Comparison of ENCODE assay signal across 8 mouse cellular contexts in the genomic region with DNA sequence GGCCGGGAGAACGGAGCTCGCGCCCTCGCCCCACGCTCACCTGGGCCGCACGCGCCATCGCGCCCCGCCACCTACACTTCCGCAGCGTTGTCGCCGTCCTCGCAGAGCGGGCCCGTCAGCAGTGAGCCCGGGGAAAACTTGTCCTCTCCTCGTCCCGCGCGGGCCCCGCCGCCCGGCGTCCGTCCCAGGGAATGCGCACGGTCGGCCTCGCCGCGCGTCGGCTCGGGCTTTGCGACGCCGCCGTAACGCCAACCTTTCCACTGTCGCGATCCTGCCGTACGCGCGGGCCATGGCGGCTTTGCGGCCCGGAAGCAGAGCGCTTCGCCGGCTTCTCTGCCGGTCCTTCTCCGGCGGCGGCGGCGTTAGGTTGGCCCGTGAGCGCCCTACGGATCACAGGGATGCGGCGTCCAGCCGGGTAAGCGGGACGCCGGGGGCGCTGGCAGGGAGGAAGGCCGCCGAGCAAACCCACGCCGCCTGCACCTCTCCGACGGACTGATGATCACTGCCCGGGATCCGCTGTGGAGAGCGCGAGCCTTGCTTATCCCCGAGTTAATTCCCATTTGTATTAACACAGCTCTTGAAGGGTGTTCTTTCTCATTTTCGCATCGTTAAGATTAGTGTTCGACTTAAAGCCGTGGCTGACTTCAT. TPM values are rescaled to one million over a fixed set of nuclear protein-coding genes. Genes with fewer than 3 reads are reported as not detected.
DNase-seq lines count a peak whose midpoint lies in the region; ATAC-seq lines count a peak whose summit lies in the region.

A gene (minus strand): TSS at position 254 of the 648 bp plus-strand sequence.
A gene (plus strand): TSS at position 258 of the 648 bp plus-strand sequence.

- peak within 1 kb of the TSS; percentile 98 for H3K9ac ChIP-seq in intestine, embryonic 15.5 days
- H3K9ac ChIP-seq in midbrain, embryonic 11.5 days (ENCODE audit: low read length) = peak within 1 kb of the TSS; percentile 94

- peaks cover 11% of the 10 kb centered on the region; the same call in 1 of the 2 replicates for H3K4me1 ChIP-seq in intestine, embryonic 15.5 days (replicated peaks)
- peaks cover 12% of the 10 kb centered on the region for H3K4me1 ChIP-seq in midbrain, embryonic 11.5 days (ENCODE audit: control insufficient read depth, insufficient read depth, low read length)

- no peaks in the 10 kb centered on the region for H3K27me3 ChIP-seq in intestine, embryonic 15.5 days (replicated peaks)
- no peaks in the 10 kb centered on the region for H3K27me3 ChIP-seq in midbrain, embryonic 11.5 days (ENCODE audit: control insufficient read depth, insufficient read depth, low read length)

- DNase-seq in adrenal gland, postnatal 14 days = peak; percentile 96
- peak; percentile 87 for DNase-seq in embryo, embryonic 9.5 days (ENCODE audit: extremely low spot score)
- peak; percentile 87 to 92 for DNase-seq in gastrocnemius, postnatal 4 days (ENCODE audit: low spot score in 2 of 2)
- DNase-seq in left cerebral cortex, postnatal 4 days = peak; percentile 91
- peak; percentile 98 for DNase-seq in midbrain, embryonic 11.5 days (ENCODE audit: low spot score, missing footprints)
- DNase-seq in right cerebral cortex, postnatal 4 days = peak; percentile 87
- peak; percentile 88 for DNase-seq in yolk sac, embryonic 10.5 days (ENCODE audit: low spot score)

- H3K4me3 ChIP-seq in intestine, embryonic 15.5 days (replicated peaks) = peak within 1 kb of the TSS; percentile 99
- H3K4me3 ChIP-seq in midbrain, embryonic 11.5 days (ENCODE audit: low read depth, low read length) = peak within 1 kb of the TSS; percentile 98

- H3K36me3 ChIP-seq in intestine, embryonic 15.5 days = peaks cover 15% of the 10 kb centered on the region
- H3K36me3 ChIP-seq in midbrain, embryonic 11.5 days (ENCODE audit: control insufficient read depth, insufficient read depth, low read length) = peaks cover 9% of the 10 kb centered on the region

- under 1% methylated on average over 79 of the region's 86 CpGs for whole genome bisulfite sequencing in intestine, embryonic 15.5 days
- under 1% methylated on average over 86 of the region's 86 CpGs for WGBS in midbrain, embryonic 11.5 days

- peak; percentile 95 for ATAC-seq in intestine, embryonic 15.5 days
- peak; percentile 94 for ATAC-seq in midbrain, embryonic 11.5 days (ENCODE audit: low FRiP score)

- H3K27ac ChIP-seq in intestine, embryonic 15.5 days = peak within 1 kb of the TSS; percentile 84
- H3K27ac ChIP-seq in midbrain, embryonic 11.5 days (ENCODE audit: low read depth, low read length) = peak within 1 kb of the TSS; percentile 66

- no peaks in the 10 kb centered on the region for H3K9me3 ChIP-seq in intestine, embryonic 15.5 days
- no peaks in the 10 kb centered on the region for H3K9me3 ChIP-seq in midbrain, embryonic 11.5 days (ENCODE audit: control insufficient read depth, low read length)

- intact Hi-C loops in left cerebral cortex, postnatal 4 days (cut with DNase I) = no loop called here

- H3K4me2 ChIP-seq in intestine, embryonic 15.5 days (replicated peaks) = peak within 1 kb of the TSS; percentile 72
- H3K4me2 ChIP-seq in midbrain, embryonic 11.5 days = peak within 1 kb of the TSS; percentile 85

RNA-seq across cellular contexts. Expression of the first gene that starts in this region (rescaled TPM):
- 32.5 and 34.6 TPM in 2 replicates for total RNA-seq in adrenal gland, postnatal 14 days (2021)
- 10 to 100 TPM; 27.5 to 32.1 TPM for total RNA-seq in gastrocnemius, postnatal 4 days (2021)
- 46.7 and 48.7 TPM in 2 replicates for polyA plus RNA-seq in intestine, embryonic 15.5 days (2015; fragmentation: Nextera tagmentation; extraction: Ambion mirVana)
- total RNA-seq in left cerebral cortex, postnatal 4 days (2021) = 10 to 100 TPM; 42.0 to 43.6 TPM
- 62.2 and 64.1 TPM in 2 replicates for polyA plus RNA-seq in midbrain, embryonic 11.5 days (2014; fragmentation: Nextera tagmentation; extraction: Ambion mirVana)

RNA-seq across cellular contexts. Expression of the second gene that starts in this region (rescaled TPM):
- 72.5 and 73.3 TPM in 2 replicates for total RNA-seq in adrenal gland, postnatal 14 days (2021)
- 10 to 100 TPM; 36.1 to 40.1 TPM for total RNA-seq in gastrocnemius, postnatal 4 days (2021)
- 50.1 and 51.8 TPM in 2 replicates for polyA plus RNA-seq in intestine, embryonic 15.5 days (2015; fragmentation: Nextera tagmentation; extraction: Ambion mirVana)
- total RNA-seq in left cerebral cortex, postnatal 4 days (2021) = 10 to 100 TPM; 27.0 to 33.0 TPM
- 50.8 and 54.7 TPM in 2 replicates for polyA plus RNA-seq in midbrain, embryonic 11.5 days (2014; fragmentation: Nextera tagmentation; extraction: Ambion mirVana)

Comparison
In these comparisons a context has a peak if more than half of its experiments do, and no peak if none do; other contexts are left out.
1. Peak in every context shown above with its lines: DNase-seq, ATAC-seq, H3K4me3 ChIP-seq and H3K27ac ChIP-seq.